Mouse (Mus musculus): ENCODE measurements around the gene Ntn3.

GRCm38 (mm10) chr17:24193769-24194168 is 15.6 kb downstream of the Ntn3 start:
- TF ChIP-seq CTCF (IDR thresholded peaks at IDR 0.05; ENCODE audit: extremely low read depth, insufficient read length, insufficient replicate concordance, low read depth, low read length) (no peak), POLR2A (IDR thresholded peaks at IDR 0.05; ENCODE audit: low read depth, low read length) (no peak)

Measured in small intestine, adult 2 months (tissue).